Mouse (Mus musculus) bone marrow macrophage, adult 2 months (primary cell): ENCODE measurements around the gene Sec11a.

Source experiments
- CTCF ChIP-seq: IDR thresholded peaks from 2 replicates; pipeline ENCODE4 v1.5.1; 2012; ENCODE audit warnings: low read depth, mild to moderate bottlenecking, low read length, moderate library complexity
- POLR2A ChIP-seq: IDR thresholded peaks from 2 replicates; pipeline ENCODE4 v1.6.1; 2012; ENCODE audit warnings: mild to moderate bottlenecking, low read depth, low read length, borderline replicate concordance

DNA sequence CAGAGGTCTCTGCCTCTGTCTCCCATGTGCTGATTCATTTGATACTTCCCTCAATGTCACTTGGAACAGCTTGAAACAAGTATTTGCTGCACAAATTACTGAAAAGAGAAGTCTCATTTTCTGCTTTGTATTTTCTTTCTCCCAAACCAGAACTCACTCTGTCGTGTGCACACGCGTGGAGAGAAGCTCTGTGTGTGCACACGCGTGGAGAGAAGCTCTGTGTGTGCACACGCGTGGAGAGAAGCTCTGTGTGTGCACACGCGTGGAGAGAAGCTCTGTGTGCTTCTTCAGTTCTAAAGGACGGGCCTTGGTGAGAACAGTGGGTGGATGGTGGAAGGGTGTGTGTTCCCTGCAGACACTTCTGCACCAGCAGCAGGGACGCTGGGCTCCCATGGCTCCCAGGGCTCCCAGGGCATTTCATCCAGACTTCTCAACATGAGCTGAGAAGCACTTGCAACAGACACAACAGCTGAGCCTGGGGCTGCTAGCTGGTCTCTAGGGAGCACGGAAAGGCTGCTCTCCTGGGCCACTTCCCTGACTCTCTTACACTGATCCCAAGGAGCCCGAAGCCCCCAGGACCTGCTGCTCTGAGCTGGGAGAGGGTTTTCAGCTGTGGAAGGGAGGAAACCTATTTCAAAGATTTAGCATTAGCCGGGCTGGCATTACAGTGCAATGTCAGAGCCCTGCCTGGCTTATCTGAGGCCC is 52.6 kb downstream of the Sec11a start:
- no peak for TF ChIP-seq CTCF
- no peak for TF ChIP-seq POLR2A
